Mouse (Mus musculus): ENCODE results near the gene Rtel1. TPM values are rescaled to one million over a fixed set of nuclear protein-coding genes. Genes with fewer than 3 reads are reported as not detected.

The Rtel1 gene
- polyA plus RNA-seq, 1 experiment, result 57.6 TPM

DNA sequence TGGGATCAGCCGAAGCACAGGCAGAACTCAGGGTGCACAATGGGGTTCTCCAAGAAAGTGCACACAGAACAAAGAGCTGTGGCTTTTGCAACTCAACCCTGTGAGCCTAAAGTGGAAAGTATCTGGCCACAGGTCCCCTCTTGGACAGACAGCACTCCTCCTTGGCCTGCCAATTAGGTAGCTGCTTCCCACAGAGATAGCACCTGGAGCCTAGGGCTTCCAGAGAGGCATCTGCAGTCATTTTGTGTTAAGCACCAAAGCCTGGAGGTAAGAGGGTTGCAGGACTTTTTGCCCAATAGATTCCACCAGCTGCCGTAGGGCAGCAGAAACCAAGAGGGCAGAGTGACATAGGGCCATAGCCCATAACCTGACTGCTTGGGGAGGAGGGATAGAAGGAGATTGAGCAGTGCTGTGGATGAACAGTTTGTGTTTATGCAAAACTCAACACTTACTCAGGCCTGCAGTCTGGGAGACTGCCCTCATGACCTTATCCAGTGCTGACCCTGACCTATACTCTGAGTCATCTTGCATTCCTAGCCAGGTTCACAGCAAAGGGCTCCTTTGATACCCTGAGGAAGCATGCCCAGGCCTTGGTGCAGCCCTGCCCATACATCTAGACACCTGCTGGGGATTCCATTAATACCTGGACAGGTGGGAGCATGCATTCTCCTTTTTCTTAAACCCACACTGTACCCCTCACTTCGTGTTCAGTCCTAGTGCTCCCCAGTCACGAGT lies 70.8 kb downstream of the Rtel1 start:
- DNase-seq (ENCODE audit: low read depth), result no peak

DNA sequence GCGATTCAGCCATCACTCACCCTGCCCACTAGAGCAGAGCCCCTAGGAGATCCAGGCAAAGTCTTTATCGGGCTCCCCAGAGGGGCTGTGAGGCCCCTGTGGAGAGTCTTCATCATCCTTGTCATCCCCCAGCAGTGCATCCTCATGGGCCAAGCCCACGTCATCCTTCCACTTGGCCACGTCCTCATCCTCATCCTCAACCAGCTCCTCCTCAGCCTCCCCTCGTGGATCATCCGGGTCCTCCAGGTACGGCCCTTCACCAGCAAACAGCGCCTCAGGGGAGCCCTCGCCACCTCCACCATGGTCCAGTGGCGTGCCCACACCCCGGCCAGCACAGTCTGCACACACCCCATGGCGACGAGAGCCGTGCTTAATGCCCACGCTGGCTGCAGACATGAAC lies 71.5 kb downstream of the Rtel1 start:
- no peak for DNase-seq (ENCODE audit: low read depth)

GRCm38 (mm10) chr2:181391541-181391940 lies 72.0 kb downstream of the Rtel1 start:
- DNase-seq (ENCODE audit: low read depth), result no peak

- DNase-seq (ENCODE audit: low read depth), result no peak
Measured at GRCm38 (mm10) chr2:181392600-181393213, 73.2 kb downstream of the Rtel1 start.

GRCm38 (mm10) chr2:181394086-181394485 lies 74.5 kb downstream of the Rtel1 start:
- no peak for DNase-seq (ENCODE audit: low read depth)

DNA sequence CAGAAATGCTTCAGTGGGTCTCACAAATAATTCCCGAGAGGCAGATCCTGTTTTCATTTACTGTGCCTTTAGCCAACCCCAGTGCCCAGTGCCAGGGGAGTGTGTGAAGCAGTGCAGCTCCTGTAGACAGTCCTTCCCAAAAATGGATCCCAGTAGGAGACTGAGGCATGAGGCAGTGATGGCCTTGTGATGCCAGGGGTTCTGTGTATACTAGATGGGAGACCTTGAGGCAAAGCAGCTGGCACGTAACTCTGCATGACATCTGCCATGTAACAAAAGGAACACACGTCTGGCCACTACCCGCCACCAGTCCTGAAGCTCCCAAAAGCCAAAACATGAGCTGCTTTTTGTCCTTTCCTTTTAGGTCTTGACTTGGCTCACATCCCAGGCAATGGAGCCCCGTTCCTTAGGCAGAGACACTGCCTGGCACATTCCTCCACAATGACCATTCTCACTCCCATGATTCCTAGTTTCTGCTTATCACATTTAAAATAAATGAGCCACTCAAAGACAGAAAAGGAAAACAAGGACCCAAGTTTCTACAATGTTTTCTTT lies 77.7 kb downstream of the Rtel1 start:
- no peak for DNase-seq (ENCODE audit: low read depth)

DNA sequence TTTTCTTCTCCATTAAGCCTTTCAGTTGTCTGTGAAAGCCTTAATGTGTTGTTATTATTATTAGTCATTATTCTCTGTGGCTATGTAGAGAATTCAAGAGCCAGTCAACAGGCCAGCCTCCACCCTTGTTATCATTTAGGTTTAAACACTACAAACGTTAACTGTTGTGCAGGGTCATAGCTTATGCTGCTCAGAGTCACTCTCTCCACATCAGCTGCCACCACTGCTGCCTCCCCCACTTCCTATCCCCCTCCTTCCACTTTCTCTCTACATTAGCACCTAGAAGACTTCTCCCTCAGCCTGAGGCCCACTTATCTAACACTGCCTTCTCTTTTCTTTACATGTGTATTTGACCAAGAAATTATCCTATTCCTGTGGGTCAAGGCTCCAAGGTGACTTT lies 82.0 kb downstream of the Rtel1 start:
- no peak for DNase-seq (ENCODE audit: low read depth)

DNA sequence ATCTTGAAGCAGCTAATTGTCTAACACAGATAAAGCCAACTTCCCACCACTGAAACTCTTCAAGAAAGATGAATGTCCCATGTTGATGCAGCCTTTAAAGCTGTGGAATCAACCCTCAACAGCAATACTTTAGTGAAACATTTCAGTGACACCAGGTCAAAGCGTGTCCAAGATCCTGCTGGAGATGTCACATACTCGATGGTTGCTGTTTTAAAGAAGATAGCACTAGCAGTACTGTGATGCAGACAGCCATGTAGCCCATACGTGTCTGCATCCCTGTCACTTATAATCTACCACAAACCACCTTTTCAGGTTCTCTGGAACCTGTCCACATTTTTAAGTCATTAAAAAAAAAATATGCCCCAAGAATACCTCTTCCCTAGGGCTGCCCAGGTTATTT lies 84.2 kb downstream of the Rtel1 start:
- DNase-seq (ENCODE audit: low read depth), result no peak

Other genes starting within 250 kb of the Rtel1 start
- gene Kcnq2, start 184.4 kb upstream of the Rtel1 start, polyA plus RNA-seq (2012; rRNA removed), result 0.07 and 0.13 TPM in 2 replicates
- 0.78 TPM in 1 of 2 replicates, not detected in the other for gene Eef1a2, start 162.7 kb upstream of the Rtel1 start, polyA plus RNA-seq (2012; rRNA removed)
- 96.9 and 106 TPM in 2 replicates for gene Ppdpf, start 132.5 kb upstream of the Rtel1 start, polyA plus RNA-seq (2012; rRNA removed)
- 0.05 and 0.10 TPM in 2 replicates for gene Ptk6, start 117.0 kb upstream of the Rtel1 start, polyA plus RNA-seq (2012; rRNA removed)
- 0.81 and 1.2 TPM in 2 replicates for gene Srms, start 106.6 kb upstream of the Rtel1 start, polyA plus RNA-seq (2012; rRNA removed)
- 1.8 and 2.7 TPM in 2 replicates for gene Fndc11, start 99.7 kb upstream of the Rtel1 start, polyA plus RNA-seq (2012; rRNA removed)
- 12.1 and 15.8 TPM in 2 replicates for gene Helz2, start 77.7 kb upstream of the Rtel1 start, polyA plus RNA-seq (2012; rRNA removed)
- 13.5 and 14.6 TPM in 2 replicates for gene Gmeb2, start 31.7 kb upstream of the Rtel1 start, polyA plus RNA-seq (2012; rRNA removed)
- 0.12 and 0.14 TPM in 2 replicates for gene Stmn3, start 5.2 kb upstream of the Rtel1 start, polyA plus RNA-seq (2012; rRNA removed)
- 35.0 and 35.7 TPM in 2 replicates for gene Zgpat, start 45.2 kb downstream of the Rtel1 start, polyA plus RNA-seq (2012; rRNA removed)
- 33.4 and 37.9 TPM in 2 replicates for gene Arfrp1, start 45.7 kb downstream of the Rtel1 start, polyA plus RNA-seq (2012; rRNA removed)
- gene Lime1, start 60.3 kb downstream of the Rtel1 start, polyA plus RNA-seq (2012; rRNA removed), result 38.2 and 50.2 TPM in 2 replicates
- 9.3 and 9.9 TPM in 2 replicates for gene Zbtb46, start 139.7 kb downstream of the Rtel1 start, polyA plus RNA-seq (2012; rRNA removed)
- gene Abhd16b, start 173.5 kb downstream of the Rtel1 start, polyA plus RNA-seq (2012; rRNA removed), result 0.67 and 0.73 TPM in 2 replicates
- gene Tpd52l2, start 177.4 kb downstream of the Rtel1 start, polyA plus RNA-seq (2012; rRNA removed), result 49.7 and 55.1 TPM in 2 replicates
- gene Dnajc5, start 200.7 kb downstream of the Rtel1 start, polyA plus RNA-seq (2012; rRNA removed), result 74.5 and 95.2 TPM in 2 replicates